Mouse (Mus musculus) T-helper 17 cell (primary cell): ENCODE results near the gene Med24.
"Not testable (repeated sequence)": the region's sequence is repeated elsewhere in the genome, so short reads cannot be mapped to it uniquely, and the experiment has no call there.

Experiments used
- in situ Hi-C, 2 experiments: fragments of 300-600 bp; cut with MboI, MseI; formaldehyde crosslinking; loops; 1 replicate in 1 of 2; 2 replicates in 1 of 2; pipeline ENCODE4 v1.15.1; 2025; ENCODE audit warnings: high pct_unique_total_duplicates in 2 of 2

The Med24 gene

DNA sequence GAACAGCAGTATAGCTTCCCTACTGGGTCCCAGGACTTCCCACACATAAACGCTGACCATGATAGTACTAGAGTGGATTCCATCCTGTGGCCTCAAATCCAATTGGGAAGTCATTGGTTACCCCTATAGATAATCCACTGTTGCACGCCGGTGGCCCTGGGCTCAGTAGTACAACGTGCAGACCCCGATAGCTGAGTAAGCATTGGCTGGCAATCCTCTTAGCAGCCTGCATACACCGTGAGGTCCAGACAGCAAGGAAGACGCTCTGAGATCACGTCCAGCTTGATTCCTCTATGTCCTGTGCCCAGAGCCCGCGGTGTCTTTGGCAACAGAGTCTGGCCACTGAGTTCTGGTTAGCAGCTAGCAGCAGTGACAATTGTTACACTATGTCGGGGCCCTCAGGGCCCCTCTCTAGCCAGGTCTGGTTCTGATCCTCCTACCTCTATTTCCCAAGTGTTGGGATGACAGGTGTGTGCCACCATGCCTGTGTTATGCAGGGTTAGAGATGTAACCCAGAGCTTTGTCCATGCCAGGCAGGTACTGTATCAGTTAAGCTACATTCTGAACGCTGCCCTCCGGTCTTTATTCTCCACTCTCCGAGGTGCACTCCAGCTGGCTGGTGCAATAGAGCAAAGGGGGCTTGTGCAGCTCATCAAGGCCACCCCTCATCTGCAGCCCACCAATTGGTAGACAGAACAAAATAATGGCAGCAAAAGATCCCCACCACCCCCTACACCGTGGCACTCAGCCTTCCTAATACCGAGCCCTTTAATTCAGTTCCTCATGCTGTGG lies 30.2 kb downstream of the Med24 start:
- in situ Hi-C loops = loop anchor here (5.0 to 10.0 kb wide), 2 partner anchors 64 to 88 kb away; no protein-coding TSS in a partner anchor

GRCm38 (mm10) chr11:98697225-98697624 lies 32.0 kb downstream of the Med24 start:
- in situ Hi-C loops = loop anchor here (5.0 to 10.0 kb wide), 2 partner anchors 62 to 90 kb away; no protein-coding TSS in a partner anchor

- in situ Hi-C loops = loop anchor here (5.0 to 10.0 kb wide), 2 partner anchors 62 to 91 kb away; no protein-coding TSS in a partner anchor
Observed at GRCm38 (mm10) chr11:98696454-98697216, 32.6 kb downstream of the Med24 start.

DNA sequence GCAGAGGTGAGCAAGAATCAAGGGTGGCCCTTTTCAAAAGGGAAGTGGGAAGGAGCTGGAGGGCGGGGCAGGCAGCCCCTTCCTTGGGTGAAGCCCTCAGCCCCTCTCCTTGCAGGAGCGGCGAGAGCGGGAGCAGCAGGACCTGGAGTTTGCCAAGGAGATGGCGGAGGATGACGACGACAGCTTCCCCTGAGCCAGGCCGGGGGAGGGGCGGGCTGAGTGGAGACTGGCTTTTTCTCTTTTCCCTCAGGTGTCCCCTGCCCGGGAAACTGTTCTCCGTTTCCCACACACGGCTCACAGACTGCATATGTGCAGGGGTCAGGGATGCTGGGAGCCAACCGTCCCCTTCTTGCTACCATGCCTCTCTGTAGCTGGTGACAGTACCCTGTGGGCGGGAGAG lies 33.8 kb downstream of the Med24 start:
- in situ Hi-C loops = loop anchor here (5.0 to 10.0 kb wide), 2 partner anchors 61 to 92 kb away; no protein-coding TSS in a partner anchor

DNA sequence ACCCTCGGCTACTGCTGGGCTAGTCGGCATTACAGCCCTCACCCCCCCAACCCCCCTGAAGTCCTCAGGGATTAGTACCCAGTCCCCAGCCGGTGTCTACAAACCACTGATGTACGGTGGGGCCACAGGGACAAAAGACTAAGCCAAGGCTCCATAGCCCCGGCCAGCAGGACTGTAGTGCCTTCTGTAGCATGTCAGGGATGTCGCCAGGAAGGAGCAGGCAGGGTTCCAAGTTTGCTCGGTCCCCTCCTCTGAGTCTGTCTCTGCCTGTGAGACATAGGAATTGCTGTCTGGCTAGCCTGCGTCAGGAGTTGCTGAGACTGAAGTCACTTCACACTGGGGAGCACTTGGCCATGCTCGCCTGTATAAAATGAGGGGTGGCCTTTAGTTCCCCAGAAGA lies 34.9 kb downstream of the Med24 start:
- in situ Hi-C loops = loop anchor here in 1 of 2 experiments (10.0 kb wide), 1 partner anchor 60 kb away; no protein-coding TSS in a partner anchor

- in situ Hi-C loops = loop anchor here in 1 of 2 experiments (10.0 kb wide), 1 partner anchor 59 kb away; no protein-coding TSS in a partner anchor
Observed at GRCm38 (mm10) chr11:98693746-98694145, 35.5 kb downstream of the Med24 start.

- in situ Hi-C loops = loop anchor here in 1 of 2 experiments (10.0 kb wide), 1 partner anchor 58 kb away; no protein-coding TSS in a partner anchor
Observed at GRCm38 (mm10) chr11:98693201-98693600, 36.0 kb downstream of the Med24 start.

- in situ Hi-C loops = no loop called here
Observed at GRCm38 (mm10) chr11:98688009-98688408, 41.2 kb downstream of the Med24 start.

DNA sequence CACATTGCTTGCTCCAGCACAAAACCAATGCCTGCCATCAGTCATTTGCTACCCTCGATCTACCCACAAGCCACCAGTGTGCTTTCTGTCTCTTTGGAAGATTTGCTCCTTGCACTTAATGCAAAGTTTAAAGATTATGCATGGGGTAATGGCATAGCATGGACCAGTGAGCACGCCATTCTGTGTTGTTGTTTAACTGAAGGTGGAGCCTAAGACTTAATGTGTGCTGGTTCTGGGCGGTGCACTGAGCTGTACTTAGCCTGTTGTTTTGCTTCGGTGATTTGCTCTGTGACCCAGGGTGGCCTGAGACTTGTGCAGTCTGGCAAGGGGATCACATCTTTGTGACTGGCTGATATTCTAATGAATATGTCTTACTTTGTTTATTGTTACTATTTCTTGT lies 42.3 kb downstream of the Med24 start:
- in situ Hi-C loops = no loop called here

- in situ Hi-C loops = no loop called here
Observed at GRCm38 (mm10) chr11:98685642-98686041, 43.6 kb downstream of the Med24 start.

DNA sequence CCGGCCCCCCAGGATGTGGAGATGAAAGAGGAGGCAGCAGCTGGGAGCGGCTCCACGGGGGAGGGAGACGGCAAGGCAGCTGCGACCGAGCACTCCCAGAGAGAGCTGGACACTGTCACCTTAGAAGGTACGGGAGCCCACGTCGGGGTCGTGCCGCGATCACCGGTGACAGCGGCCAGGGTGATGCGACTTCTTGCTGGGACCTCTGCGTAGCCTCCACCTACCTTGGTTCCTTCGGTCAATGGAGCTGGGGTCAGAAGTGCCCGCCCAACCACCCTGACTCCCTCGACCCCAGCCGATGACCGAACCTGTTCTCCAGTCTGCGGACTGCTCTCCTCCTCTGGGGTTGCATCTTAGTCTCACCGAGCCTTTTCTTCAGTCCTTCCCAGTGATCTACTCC lies 46.4 kb downstream of the Med24 start:
- in situ Hi-C loops = no loop called here

DNA sequence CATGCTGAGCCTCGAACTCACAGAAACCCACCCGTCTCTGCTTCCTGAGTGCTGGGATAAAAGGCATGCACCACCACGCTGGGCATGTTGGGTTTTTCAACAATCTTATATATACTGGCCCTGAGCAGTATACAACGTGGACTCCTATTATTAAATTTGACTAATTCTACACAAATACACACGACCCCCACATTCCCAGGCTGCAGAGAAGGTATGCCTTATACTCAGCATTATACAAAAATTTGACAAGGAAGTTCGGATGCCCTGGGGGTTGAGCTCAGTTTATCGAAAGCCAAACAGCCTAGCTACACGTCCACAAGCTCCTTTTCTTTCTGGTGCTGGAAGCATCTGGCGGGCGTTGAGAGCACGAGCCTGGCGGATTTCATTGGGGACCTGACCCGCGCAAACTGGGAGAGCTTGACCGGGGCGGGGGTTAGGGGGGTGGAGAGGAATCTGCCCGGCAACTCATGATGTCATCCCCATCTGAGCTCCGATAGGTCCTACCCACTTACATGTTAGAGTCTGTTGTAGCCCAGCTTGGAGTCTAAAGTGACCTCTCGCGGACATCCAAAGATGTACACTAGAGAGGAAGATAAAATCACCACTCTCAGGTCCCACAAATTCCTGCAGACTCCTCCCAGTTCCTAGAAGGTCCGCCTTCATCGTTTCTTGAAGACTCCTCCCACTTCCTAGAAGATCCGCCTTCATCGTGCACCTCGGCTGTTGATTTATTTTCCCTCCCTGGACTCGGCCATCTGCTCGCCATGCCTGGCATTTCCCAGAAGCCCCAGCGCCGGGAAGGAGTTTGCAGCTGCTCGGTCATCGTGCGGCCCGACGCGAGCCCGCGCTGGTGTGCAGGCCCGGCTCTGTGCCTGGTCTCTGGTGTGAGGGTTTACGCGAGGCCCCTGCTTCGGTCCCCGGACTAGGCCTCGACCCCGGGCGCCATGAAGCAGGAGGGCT lies 47.2 kb downstream of the Med24 start, which contains the start of gene Psmd3:
Gene Psmd3 (plus strand): TSS at position 769 of the 960 bp plus-strand sequence.
- in situ Hi-C loops = no loop called here

- in situ Hi-C loops = no loop called here
Observed at GRCm38 (mm10) chr11:98681186-98681585, 48.0 kb downstream of the Med24 start.

GRCm38 (mm10) chr11:98680595-98680994 lies 48.6 kb downstream of the Med24 start:
- in situ Hi-C loops = not testable (repeated sequence)

- in situ Hi-C loops = no loop called here
Observed at GRCm38 (mm10) chr11:98680023-98680422, 49.2 kb downstream of the Med24 start.

DNA sequence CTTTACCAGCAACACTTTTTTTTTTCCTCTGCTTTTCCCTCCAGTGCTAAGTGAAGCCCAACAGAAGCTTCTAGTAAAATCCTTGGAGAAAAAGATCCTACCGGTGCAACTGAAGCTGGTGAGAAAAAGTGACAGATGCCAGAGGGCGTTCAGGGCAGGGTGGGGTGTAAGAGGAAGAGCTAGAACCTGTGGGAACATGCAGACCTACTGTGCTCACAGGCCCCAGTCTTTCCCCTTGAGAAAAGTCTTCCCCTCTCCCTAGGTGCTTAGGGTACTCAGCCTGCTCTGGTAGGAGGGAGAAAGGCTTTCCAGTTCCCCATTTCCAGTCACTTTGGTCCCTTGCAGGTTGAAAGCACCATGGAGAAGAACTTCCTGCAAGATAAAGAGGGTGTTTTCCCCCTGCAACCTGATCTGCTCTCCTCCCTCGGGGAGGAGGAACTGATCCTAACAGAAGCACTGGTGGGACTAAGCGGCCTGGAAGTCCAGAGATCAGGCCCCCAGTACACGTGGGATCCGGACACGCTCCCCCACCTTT lies 53.3 kb downstream of the Med24 start:
- in situ Hi-C loops = no loop called here

- in situ Hi-C loops = loop anchor here (5.0 kb wide), 3 partner anchors 36 to 96 kb away; no protein-coding TSS in a partner anchor
Observed at GRCm38 (mm10) chr11:98673136-98673535, 56.1 kb downstream of the Med24 start.

DNA sequence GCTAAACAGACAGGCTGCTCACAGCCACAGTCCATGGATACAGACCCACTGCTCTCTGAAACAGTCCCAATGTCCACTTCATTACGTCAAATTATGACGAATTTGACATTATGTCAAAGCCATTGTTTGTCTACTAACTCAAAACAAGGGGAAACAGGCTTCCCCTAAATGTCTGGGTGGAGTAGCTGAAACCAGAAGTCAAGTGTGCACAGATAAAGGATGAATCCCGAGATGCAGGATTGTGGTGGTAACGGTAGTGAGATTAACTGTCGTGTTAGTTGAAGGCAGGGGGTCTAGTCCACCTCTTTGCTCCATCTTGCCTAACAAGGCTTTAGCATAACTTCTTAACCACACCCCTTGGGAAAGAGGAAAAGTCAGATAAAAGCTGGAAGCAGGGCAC lies 56.8 kb downstream of the Med24 start:
- in situ Hi-C loops = loop anchor here (5.0 kb wide), 3 partner anchors 35 to 95 kb away; no protein-coding TSS in a partner anchor

DNA sequence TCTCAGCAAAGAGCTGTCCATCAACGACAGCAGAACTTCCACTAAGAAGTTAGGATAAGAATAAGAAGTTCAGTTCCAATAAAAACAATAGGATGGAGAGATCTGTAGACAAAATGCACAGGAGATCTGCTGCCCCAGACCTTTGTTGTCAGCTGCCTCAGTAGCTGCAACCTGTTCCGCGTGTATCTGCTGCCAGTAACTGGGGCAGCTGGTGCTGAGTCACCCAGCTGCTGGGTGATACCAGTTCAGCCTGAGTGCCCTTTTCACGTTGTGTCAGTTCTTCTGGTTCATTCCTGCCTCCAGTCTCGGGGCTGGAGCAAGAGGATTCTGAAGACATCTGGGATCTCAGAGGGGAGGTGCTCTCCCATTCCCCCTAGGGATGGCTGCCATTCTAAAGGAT lies 57.4 kb downstream of the Med24 start:
- in situ Hi-C loops = loop anchor here (5.0 kb wide), 3 partner anchors 35 to 95 kb away; no protein-coding TSS in a partner anchor

DNA sequence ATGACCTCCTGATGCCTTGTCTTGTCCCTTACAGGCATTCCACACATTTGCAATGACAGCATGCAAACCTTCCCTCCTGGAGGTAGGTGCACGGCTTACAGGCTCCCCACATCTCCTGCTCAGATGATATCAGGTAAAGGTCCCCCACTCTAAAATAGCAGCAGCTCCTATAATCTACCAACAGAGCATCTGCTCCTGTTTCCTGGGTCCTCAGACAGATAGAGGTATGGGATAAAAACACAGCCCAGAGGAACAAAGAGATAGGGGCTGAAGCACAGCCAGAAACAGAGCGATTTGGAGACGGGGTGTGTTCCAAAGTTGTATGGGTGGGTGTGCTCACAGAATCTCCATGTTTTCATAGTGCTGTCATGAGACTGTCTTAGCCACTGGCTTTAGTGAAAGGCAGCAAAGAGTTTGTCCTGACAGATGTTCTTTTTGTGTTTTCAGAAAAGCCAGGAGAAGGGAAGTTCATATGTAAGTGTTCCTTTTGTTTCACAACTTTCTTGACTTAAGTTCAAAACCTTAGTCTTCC lies 57.9 kb downstream of the Med24 start:
- in situ Hi-C loops = loop anchor here (5.0 kb wide), 3 partner anchors 34 to 94 kb away; no protein-coding TSS in a partner anchor
